Mouse (Mus musculus) ES-Bruce4 (cell line): ENCODE measurements around the gene Usp6nl. TPM values are rescaled to one million over a fixed set of nuclear protein-coding genes. Genes with fewer than 3 reads are reported as not detected.

Source experiments
- H3K27ac ChIP-seq: 2 replicates; pipeline ENCODE4 v1.5.1; 2012; ENCODE audit warnings: low read length, inconsistent platforms; ENCODE audit not compliant: insufficient read depth
- H3K27me3 ChIP-seq: 2 replicates; pipeline ENCODE4 v1.6.1; 2012; ENCODE audit warnings: mild to moderate bottlenecking, low read length, inconsistent platforms; ENCODE audit not compliant: control insufficient read depth, poor library complexity, insufficient read depth, severe bottlenecking
- H3K36me3 ChIP-seq: 2 replicates; pipeline ENCODE4 v1.6.1; 2012; ENCODE audit warnings: inconsistent platforms, mild to moderate bottlenecking, low read length, moderate library complexity; ENCODE audit not compliant: control insufficient read depth, poor library complexity, insufficient read depth, severe bottlenecking
- H3K4me1 ChIP-seq: one replicate; pipeline ENCODE4 v1.8.1; 2011; ENCODE audit warnings: low read length; ENCODE audit not compliant: control insufficient read depth, insufficient read depth
- H3K4me3 ChIP-seq: 2 replicates; pipeline ENCODE4 v1.5.1; 2011; ENCODE audit warnings: low read depth, mild to moderate bottlenecking, low read length
- H3K9ac ChIP-seq: 2 replicates; pipeline ENCODE4 v1.6.1; 2012; ENCODE audit warnings: low read depth, mild to moderate bottlenecking, inconsistent platforms; ENCODE audit not compliant: poor library complexity, severe bottlenecking
- H3K9me3 ChIP-seq: replicated peaks from 2 replicates; pipeline ENCODE4 v1.6.1; 2012; ENCODE audit warnings: mild to moderate bottlenecking, low read length, inconsistent platforms; ENCODE audit not compliant: control insufficient read depth, poor library complexity, insufficient read depth, severe bottlenecking
- CTCF ChIP-seq: IDR thresholded peaks from one replicate; pipeline ENCODE4 v1.8.1; 2011; ENCODE audit warnings: low read depth, low read length
- EP300 ChIP-seq: IDR thresholded peaks from 2 replicates; pipeline ENCODE4 v1.6.1; 2011; ENCODE audit warnings: low read depth, low read length; ENCODE audit not compliant: insufficient read depth
- POLR2A ChIP-seq: IDR thresholded peaks from one replicate; pipeline ENCODE4 v1.8.1; 2011; ENCODE audit warnings: low read length; ENCODE audit not compliant: insufficient read depth
- polyA plus RNA-seq: library from polyadenylated mRNA; stranded (reverse); fragments of >200 nt; gene quantifications from 2 replicates; pipeline ENCODE4 v1.2.4, GENCODE M21; 2011; ENCODE audit warnings: low read depth; ENCODE audit not compliant: missing spikeins, insufficient read depth, insufficient read length

Usp6nl gene
- 29.5 and 36.7 TPM in 2 replicates for polyA plus RNA-seq

GRCm38 (mm10) chr2:6322376-6322901 lies at the start of gene Usp6nl:
Usp6nl (plus strand) TSS chr2:6322667.
- no peaks in the 10 kb centered on the region for H3K27me3 ChIP-seq
- no peaks in the 10 kb centered on the region for H3K36me3 ChIP-seq
- H3K9me3 ChIP-seq, result no peaks in the 10 kb centered on the region
- no peak for TF ChIP-seq EP300
- TF ChIP-seq POLR2A, result peak; percentile 48
- no peaks in the 10 kb centered on the region for H3K4me1 ChIP-seq
- peak within 1 kb of the TSS; percentile 100 for H3K4me3 ChIP-seq
- H3K9ac ChIP-seq, result peak within 1 kb of the TSS; percentile 98
- peak within 1 kb of the TSS; percentile 92 for H3K27ac ChIP-seq

- no peaks in the 10 kb centered on the region for H3K9me3 ChIP-seq
- H3K4me1 ChIP-seq, result no peaks in the 10 kb centered on the region
- H3K27me3 ChIP-seq, result no peaks in the 10 kb centered on the region; the same call in 1 of the 2 replicates
- no peak overlapping the region for H3K27ac ChIP-seq
- no peaks in the 10 kb centered on the region for H3K36me3 ChIP-seq
- TF ChIP-seq EP300 (no peak), POLR2A (no peak), CTCF (no peak)
- no peak overlapping the region for H3K4me3 ChIP-seq
- no peak overlapping the region for H3K9ac ChIP-seq
These were observed 49.0 kb upstream of the Usp6nl start for GRCm38 (mm10) chr2:6273392-6273845.

GRCm38 (mm10) chr2:6278813-6279530 lies 43.5 kb upstream of the Usp6nl start:
- Histone ChIP-seq H3K27me3 (no peaks in the 10 kb centered on the region; the same call in 1 of the 2 replicates), H3K9ac (no peak overlapping the region), H3K36me3 (no peaks in the 10 kb centered on the region), H3K9me3 (no peaks in the 10 kb centered on the region), H3K4me1 (no peaks in the 10 kb centered on the region), H3K4me3 (no peak overlapping the region), H3K27ac (no peak overlapping the region)
- TF ChIP-seq CTCF (no peak), EP300 (no peak), POLR2A (no peak)

GRCm38 (mm10) chr2:6279614-6280301 lies 42.7 kb upstream of the Usp6nl start:
- Histone ChIP-seq H3K27ac (no peak overlapping the region), H3K9ac (no peak overlapping the region), H3K4me3 (no peak overlapping the region), H3K27me3 (no peaks in the 10 kb centered on the region), H3K36me3 (no peaks in the 10 kb centered on the region), H3K4me1 (no peaks in the 10 kb centered on the region), H3K9me3 (no peaks in the 10 kb centered on the region)
- no peak for TF ChIP-seq CTCF
- TF ChIP-seq EP300, result no peak
- TF ChIP-seq POLR2A, result no peak

GRCm38 (mm10) chr2:6283569-6283968 lies 38.9 kb upstream of the Usp6nl start:
- no peak overlapping the region for H3K9ac ChIP-seq
- H3K4me3 ChIP-seq, result no peak overlapping the region
- no peaks in the 10 kb centered on the region for H3K36me3 ChIP-seq
- no peak overlapping the region for H3K27ac ChIP-seq
- H3K27me3 ChIP-seq, result no peaks in the 10 kb centered on the region
- no peak for TF ChIP-seq POLR2A
- TF ChIP-seq EP300, result no peak
- no peak for TF ChIP-seq CTCF
- no peaks in the 10 kb centered on the region for H3K9me3 ChIP-seq
- H3K4me1 ChIP-seq, result no peaks in the 10 kb centered on the region
